Mouse (Mus musculus): ENCODE measurements around the gene Rps6kc1.

- TF ChIP-seq CTCF (IDR thresholded peaks at IDR 0.05; ENCODE audit: insufficient read depth, low read depth, low read length) (no peak), POLR2A (IDR thresholded peaks at IDR 0.05; ENCODE audit: insufficient read depth, low read depth, low read length) (no peak)
These were observed 112.9 kb downstream of the Rps6kc1 start for GRCm38 (mm10) chr1:190798668-190799067.
